Mouse (Mus musculus): ENCODE data around the gene Cptp.

Gene Cptp

GRCm38 (mm10) chr4:155869317-155870033, at the start of gene Cptp, which contains the start of gene Ints11:
Gene Cptp, minus strand, starts transcription at chr4:155869440.
Gene Ints11, plus strand, starts transcription at chr4:155869546.
- DNase-seq (ENCODE audit: low spot score in 2 of 2) = peak; percentile 94 to 96

GRCm38 (mm10) chr4:155908751-155909150, 39.5 kb upstream of the Cptp start:
- no peak for DNase-seq (ENCODE audit: low spot score in 2 of 2)

- DNase-seq (ENCODE audit: low spot score in 2 of 2) = peak in 1 of 2 experiments; percentile 2
These were observed 39.0 kb upstream of the Cptp start for GRCm38 (mm10) chr4:155908281-155908680.

GRCm38 (mm10) chr4:155907003-155907402, 37.8 kb upstream of the Cptp start:
- no peak for DNase-seq (ENCODE audit: low spot score in 2 of 2)

GRCm38 (mm10) chr4:155906125-155906524, 36.9 kb upstream of the Cptp start:
- DNase-seq (ENCODE audit: low spot score in 2 of 2) = peak in 1 of 2 experiments; percentile 2

- peak in 1 of 2 experiments; percentile 2 for DNase-seq (ENCODE audit: low spot score in 2 of 2)
These were observed 36.4 kb upstream of the Cptp start for GRCm38 (mm10) chr4:155905634-155906033.

GRCm38 (mm10) chr4:155904318-155905102, 35.3 kb upstream of the Cptp start:
- DNase-seq (ENCODE audit: low spot score in 2 of 2) = peak; percentile 2 to 7

GRCm38 (mm10) chr4:155903246-155903645, 34.0 kb upstream of the Cptp start:
- peak in 1 of 2 experiments; percentile 3 for DNase-seq (ENCODE audit: low spot score in 2 of 2)

GRCm38 (mm10) chr4:155901205-155901604, 32.0 kb upstream of the Cptp start:
- no peak for DNase-seq (ENCODE audit: low spot score in 2 of 2)

GRCm38 (mm10) chr4:155899355-155899754, 30.1 kb upstream of the Cptp start:
- DNase-seq (ENCODE audit: low spot score in 2 of 2) = peak in 1 of 2 experiments; percentile 2

- peak; percentile 0 to 1 for DNase-seq (ENCODE audit: low spot score in 2 of 2)
These were observed 29.1 kb upstream of the Cptp start for GRCm38 (mm10) chr4:155898318-155898717.

GRCm38 (mm10) chr4:155896461-155896860, 27.2 kb upstream of the Cptp start:
- peak in 1 of 2 experiments; percentile 2 for DNase-seq (ENCODE audit: low spot score in 2 of 2)

- DNase-seq (ENCODE audit: low spot score in 2 of 2) = no peak
These were observed 26.6 kb upstream of the Cptp start for GRCm38 (mm10) chr4:155895826-155896225.

GRCm38 (mm10) chr4:155895216-155895615, 26.0 kb upstream of the Cptp start:
- DNase-seq (ENCODE audit: low spot score in 2 of 2) = no peak

GRCm38 (mm10) chr4:155894311-155894881, 25.2 kb upstream of the Cptp start:
- peak; percentile 55 to 58 for DNase-seq (ENCODE audit: low spot score in 2 of 2)

- no peak for DNase-seq (ENCODE audit: low spot score in 2 of 2)
These were observed 24.0 kb upstream of the Cptp start for GRCm38 (mm10) chr4:155893212-155893690.

- peak in 1 of 2 experiments; percentile 45 for DNase-seq (ENCODE audit: low spot score in 2 of 2)
These were observed 23.4 kb upstream of the Cptp start for GRCm38 (mm10) chr4:155892438-155893211.

GRCm38 (mm10) chr4:155892017-155892416, 22.8 kb upstream of the Cptp start:
- peak; percentile 78 to 84 for DNase-seq (ENCODE audit: low spot score in 2 of 2)

GRCm38 (mm10) chr4:155891551-155892001, 22.3 kb upstream of the Cptp start, which contains the start of the genes Pusl1 and Acap3:
Gene Pusl1, minus strand, starts transcription at chr4:155891781.
Gene Acap3, plus strand, starts transcription at chr4:155891822.
- peak; percentile 94 to 99 for DNase-seq (ENCODE audit: low spot score in 2 of 2)

GRCm38 (mm10) chr4:155891011-155891471, 21.8 kb upstream of the Cptp start:
- peak; percentile 34 to 50 for DNase-seq (ENCODE audit: low spot score in 2 of 2)

- DNase-seq (ENCODE audit: low spot score in 2 of 2) = no peak
These were observed 20.1 kb upstream of the Cptp start for GRCm38 (mm10) chr4:155889316-155889715.
